Mouse (Mus musculus): Measurements from ENCODE around the gene Ankrd49. TPM values are rescaled to one million over a fixed set of nuclear protein-coding genes. Genes with fewer than 3 reads are reported as not detected.
A peak's percentile ranks its signal among the peaks of the same experiment; 100 is the strongest.

Gene Ankrd49
- polyA plus RNA-seq, 1 experiment: 2.4 TPM

GRCm38 (mm10) chr9:14750901-14751502 is 33.7 kb downstream of the Ankrd49 start:
- H3K4me3 ChIP-seq (ENCODE audit: low read depth, low read length): peak overlapping the region; percentile 73
- 69% methylated on average over 42 of the region's 42 CpGs for WGBS
- H3K27ac ChIP-seq (ENCODE audit: insufficient read depth, low read depth, low read length): peak overlapping the region; percentile 26
- no peaks in the 10 kb centered on the region for H3K36me3 ChIP-seq (ENCODE audit: control insufficient read depth, insufficient read depth, low read length)
- no peak for TF ChIP-seq POLR2A (IDR thresholded peaks at IDR 0.05; ENCODE audit: low read depth, low read length)
- H3K4me1 ChIP-seq (ENCODE audit: control insufficient read depth, insufficient read depth, insufficient read length, low read length): peaks cover 33% of the 10 kb centered on the region
- no peaks in the 10 kb centered on the region for H3K27me3 ChIP-seq (ENCODE audit: control insufficient read depth, insufficient read depth, low read length)

DNA sequence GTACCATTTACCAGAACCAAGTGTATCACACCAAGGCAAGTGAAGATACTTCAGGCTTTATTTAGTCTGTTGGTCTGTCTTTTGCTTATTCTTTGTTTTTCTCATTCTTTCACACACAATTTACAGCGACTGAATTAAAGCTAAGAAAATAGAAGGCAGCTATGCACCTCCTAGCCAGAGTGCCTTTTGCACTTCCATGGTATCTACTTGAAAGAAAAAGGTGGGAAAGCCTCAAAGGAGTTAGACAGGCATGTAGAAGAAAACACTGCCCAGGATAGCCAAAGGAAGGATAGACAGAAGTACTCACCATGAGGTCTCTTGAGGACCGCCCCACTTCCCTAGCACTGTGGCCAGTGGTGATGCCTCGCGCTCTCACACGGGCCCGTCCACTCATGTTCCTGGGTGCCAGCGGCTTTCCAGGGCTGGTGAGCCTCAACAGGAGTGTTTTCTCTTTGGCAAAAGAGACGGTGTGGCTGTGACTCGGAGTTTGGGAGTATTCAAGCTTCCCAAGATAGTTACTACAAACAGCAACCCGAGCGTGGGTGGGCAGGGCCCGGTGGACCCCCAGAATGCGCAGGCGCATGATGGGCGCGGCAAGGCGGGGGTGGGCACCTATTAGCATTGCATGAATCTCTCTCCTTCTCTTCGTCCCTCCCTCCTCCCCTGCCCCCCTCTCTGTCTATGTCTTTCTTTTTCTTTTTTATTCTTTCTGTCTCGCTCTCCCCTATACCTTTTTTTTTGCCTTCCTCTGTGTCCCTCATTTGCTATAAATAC is 44.3 kb downstream of the Ankrd49 start, which contains the start of gene Piwil4:
TSS of gene Piwil4 (minus strand) at position 583 of the 774 bp plus-strand sequence.
- TF ChIP-seq POLR2A (IDR thresholded peaks at IDR 0.05; ENCODE audit: low read depth, low read length) (no peak), CTCF (IDR thresholded peaks at IDR 0.05; ENCODE audit: extremely low read depth, insufficient read length, insufficient replicate concordance, low read depth, low read length) (no peak)
- Histone ChIP-seq H3K27ac (ENCODE audit: insufficient read depth, low read depth, low read length) (no peak within 1 kb of the TSS), H3K36me3 (ENCODE audit: control insufficient read depth, insufficient read depth, low read length) (no peaks in the 10 kb centered on the region), H3K4me1 (ENCODE audit: control insufficient read depth, insufficient read depth, insufficient read length, low read length) (peaks cover 14% of the 10 kb centered on the region; the same call in 1 of the 2 replicates), H3K27me3 (ENCODE audit: control insufficient read depth, insufficient read depth, low read length) (no peaks in the 10 kb centered on the region), H3K4me3 (ENCODE audit: low read depth, low read length) (no peak within 1 kb of the TSS)
- 88% methylated on average over 19 of the region's 19 CpGs for WGBS

DNA sequence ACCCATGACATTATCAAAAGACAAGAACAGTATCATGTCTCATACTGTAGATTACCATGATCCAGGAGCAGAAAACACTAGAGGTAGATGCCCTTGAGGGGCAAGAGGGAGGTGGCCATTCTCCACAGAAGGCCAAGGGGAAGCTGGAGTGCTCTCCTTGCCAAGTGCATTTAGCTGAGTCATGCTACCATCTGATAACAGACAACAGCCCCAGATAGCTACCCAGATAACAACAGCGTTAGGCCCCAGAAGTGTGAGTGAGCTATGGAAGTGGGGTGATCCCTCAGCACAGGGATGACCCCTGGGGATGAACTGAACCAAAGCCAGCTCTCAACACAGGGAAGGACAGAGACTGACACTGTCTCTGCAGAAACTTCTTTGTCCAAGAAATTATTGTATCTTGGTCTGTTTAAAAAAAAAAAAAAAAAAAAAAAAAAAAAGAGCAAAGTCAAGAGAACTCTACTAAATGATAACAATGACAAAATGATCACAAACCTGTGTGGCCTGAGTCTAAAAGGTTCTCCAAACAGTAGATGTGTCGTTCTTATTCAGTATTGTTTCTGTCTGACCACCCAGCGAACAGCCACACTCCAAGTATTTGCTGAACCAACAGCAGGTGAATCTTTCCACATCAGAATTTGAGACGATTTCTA is 45.0 kb downstream of the Ankrd49 start:
- Histone ChIP-seq H3K27ac (ENCODE audit: insufficient read depth, low read depth, low read length) (no peak overlapping the region), H3K4me1 (ENCODE audit: control insufficient read depth, insufficient read depth, insufficient read length, low read length) (peaks cover 12% of the 10 kb centered on the region; the same call in 1 of the 2 replicates), H3K4me3 (ENCODE audit: low read depth, low read length) (no peak overlapping the region), H3K27me3 (ENCODE audit: control insufficient read depth, insufficient read depth, low read length) (no peaks in the 10 kb centered on the region), H3K36me3 (ENCODE audit: control insufficient read depth, insufficient read depth, low read length) (no peaks in the 10 kb centered on the region)
- 74% methylated on average over 4 of the region's 4 CpGs for WGBS
- TF ChIP-seq CTCF (IDR thresholded peaks at IDR 0.05; ENCODE audit: extremely low read depth, insufficient read length, insufficient replicate concordance, low read depth, low read length): no peak
- no peak for TF ChIP-seq POLR2A (IDR thresholded peaks at IDR 0.05; ENCODE audit: low read depth, low read length)

DNA sequence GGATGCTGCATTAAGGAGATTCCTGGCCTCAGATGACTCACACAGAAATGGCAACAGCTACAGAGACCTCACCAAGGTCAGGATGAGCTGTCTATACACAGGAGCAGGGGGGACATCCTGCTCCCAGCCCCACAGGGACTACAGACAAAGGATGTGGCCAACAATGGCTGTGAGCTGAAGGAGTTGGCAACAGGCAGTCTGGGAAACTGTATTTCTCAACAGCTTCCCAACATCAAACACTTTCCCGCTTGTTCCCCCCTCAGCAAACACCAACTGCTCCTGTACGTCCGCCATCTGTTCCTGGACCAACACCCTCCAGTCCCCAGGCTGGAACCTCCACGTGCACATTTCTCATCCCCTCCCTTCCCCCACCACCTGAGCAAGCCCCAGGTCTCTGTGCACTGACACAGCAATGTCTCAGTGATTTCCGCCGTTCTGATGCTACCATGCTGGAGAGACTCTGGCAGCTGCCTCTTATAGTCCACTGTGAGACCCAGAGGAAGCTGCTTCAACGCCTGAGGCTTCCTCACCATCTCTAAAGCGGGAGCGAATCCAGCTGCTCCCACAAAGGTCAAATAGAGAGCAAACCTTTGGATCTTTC is 53.6 kb downstream of the Ankrd49 start:
- TF ChIP-seq CTCF (IDR thresholded peaks at IDR 0.05; ENCODE audit: extremely low read depth, insufficient read length, insufficient replicate concordance, low read depth, low read length) (no peak), POLR2A (IDR thresholded peaks at IDR 0.05; ENCODE audit: low read depth, low read length) (no peak)
- no peak overlapping the region for H3K4me3 ChIP-seq (ENCODE audit: low read depth, low read length)
- 54% methylated on average over 9 of the region's 9 CpGs for WGBS
- peaks cover 3% of the 10 kb centered on the region; the same call in 1 of the 2 replicates for H3K4me1 ChIP-seq (ENCODE audit: control insufficient read depth, insufficient read depth, insufficient read length, low read length)
- no peaks in the 10 kb centered on the region for H3K36me3 ChIP-seq (ENCODE audit: control insufficient read depth, insufficient read depth, low read length)
- H3K27ac ChIP-seq (ENCODE audit: insufficient read depth, low read depth, low read length): no peak overlapping the region
- H3K27me3 ChIP-seq (ENCODE audit: control insufficient read depth, insufficient read depth, low read length): no peaks in the 10 kb centered on the region

Other genes starting within 250 kb of the Ankrd49 start
- gene Amotl1, start 139.8 kb downstream of the Ankrd49 start, polyA plus RNA-seq (2012; rRNA removed): 6.7 and 9.4 TPM in 2 replicates
- 0.29 and 0.71 TPM in 2 replicates for gene Piwil4, start 44.1 kb downstream of the Ankrd49 start, polyA plus RNA-seq (2012; rRNA removed)
- gene Fut4, start 32.5 kb downstream of the Ankrd49 start, polyA plus RNA-seq (2012; rRNA removed): 12.8 and 15.8 TPM in 2 replicates
- gene 1700012B09Rik, start 13.8 kb downstream of the Ankrd49 start, polyA plus RNA-seq (2012; rRNA removed): not detected in 2 replicates
- 0.47 and 1.3 TPM in 2 replicates for gene Mre11a, start 202 bp downstream of the Ankrd49 start, polyA plus RNA-seq (2012; rRNA removed)
- 0.04 and 0.27 TPM in 2 replicates for gene Gpr83, start 75.4 kb upstream of the Ankrd49 start, polyA plus RNA-seq (2012; rRNA removed)
- 1.4 and 3.1 TPM in 2 replicates for gene Izumo1r, start 119.1 kb upstream of the Ankrd49 start, polyA plus RNA-seq (2012; rRNA removed)

Data from small intestine, adult 2 months (tissue).